Mouse (Mus musculus) adipocyte (in vitro differentiated cells): ENCODE measurements around the gene Olfr698.
"Not testable (repeated sequence)": the region's sequence is repeated elsewhere in the genome, so short reads cannot be mapped to it uniquely, and the experiment has no call there.

Experiments used
- DNase-seq: peaks from one replicate; pipeline ENCODE4 v3.0.0-alpha.2; 2016; ENCODE audit warnings: low spot score

Gene Olfr698

DNA sequence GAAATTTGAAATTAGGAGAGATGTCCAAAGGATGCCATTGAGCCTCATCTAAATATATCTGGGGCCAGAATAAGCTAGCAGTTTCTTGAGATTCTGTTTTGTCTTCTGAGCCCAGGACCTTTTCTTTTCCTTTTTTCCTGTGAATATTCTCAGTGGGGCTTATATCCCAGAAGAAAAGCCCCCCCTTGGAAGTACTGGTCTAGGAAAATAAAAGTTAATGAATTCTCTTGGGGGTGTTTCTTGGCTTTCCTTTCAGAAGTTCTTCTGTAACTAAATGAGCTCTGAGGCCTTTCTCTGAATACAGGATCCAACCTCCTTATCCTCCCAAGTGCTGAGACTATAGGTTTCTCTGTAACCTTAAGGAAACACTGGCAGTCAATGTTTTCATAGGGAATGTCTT lies at the start of gene Olfr698:
Gene Olfr698 (minus strand): TSS at position 101 of the 400 bp plus-strand sequence.
- no peak for DNase-seq

DNA sequence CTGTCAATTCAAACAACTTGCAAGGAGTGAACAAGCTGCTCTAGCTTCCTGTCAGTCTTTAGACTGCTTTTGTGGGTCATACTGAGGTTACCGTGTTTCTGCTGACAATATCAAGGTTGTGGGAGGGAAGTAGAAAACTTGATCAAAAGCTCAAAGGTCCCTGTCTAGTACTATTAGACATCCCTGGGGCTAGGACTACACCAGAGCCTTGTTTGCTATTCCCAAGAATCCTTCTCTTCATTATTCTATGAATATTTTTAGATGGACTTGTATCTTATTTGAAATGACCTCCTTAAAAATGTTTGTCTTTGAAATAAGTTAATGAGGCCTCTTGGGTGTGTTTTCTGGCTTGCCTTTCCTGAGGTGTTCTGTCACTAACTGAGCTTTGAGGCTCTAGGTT lies 37.9 kb upstream of the Olfr698 start, which contains the start of gene Olfr699:
Gene Olfr699 (minus strand): TSS at position 101 of the 400 bp plus-strand sequence.
- DNase-seq, result no peak

DNA sequence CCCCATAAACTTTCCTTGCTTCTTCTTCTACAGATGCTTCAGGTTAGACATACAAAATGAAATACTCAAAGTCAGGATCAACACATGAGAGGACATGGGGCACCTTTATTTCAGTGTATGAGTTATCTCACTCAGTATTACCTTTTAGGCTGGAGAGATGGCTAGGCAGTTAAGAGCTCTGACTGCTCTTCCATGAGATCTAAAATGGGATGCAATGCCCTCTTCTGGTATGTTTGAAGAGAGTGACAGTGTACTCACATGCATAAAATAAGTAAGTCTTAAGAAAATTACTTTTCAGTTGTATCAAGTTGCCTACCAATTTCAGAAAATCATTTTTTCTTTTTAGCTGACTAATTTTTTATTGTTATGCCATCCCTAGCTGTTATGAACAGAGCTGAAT lies 33.1 kb upstream of the Olfr698 start:
- no peak for DNase-seq

DNA sequence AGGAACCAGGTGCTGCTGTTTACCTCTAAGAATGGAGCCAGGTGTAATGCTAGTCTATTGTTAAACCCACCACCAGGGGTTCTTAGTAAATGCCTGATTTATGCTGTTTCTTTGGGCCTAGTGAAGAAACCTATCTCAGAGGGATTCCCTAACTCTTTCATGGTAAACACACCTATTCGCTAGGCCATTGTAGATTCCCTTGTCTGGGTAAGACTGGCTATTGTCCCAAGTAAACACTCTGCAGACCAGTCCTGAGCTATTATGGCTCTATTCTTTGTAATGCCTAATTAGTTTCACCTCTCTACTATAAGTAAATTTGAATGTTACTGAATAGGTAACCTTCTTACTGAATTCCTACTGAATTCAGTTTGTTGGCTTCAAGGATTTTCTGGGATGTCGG lies 5.8 kb upstream of the Olfr698 start:
- DNase-seq, result not testable (repeated sequence)

DNA sequence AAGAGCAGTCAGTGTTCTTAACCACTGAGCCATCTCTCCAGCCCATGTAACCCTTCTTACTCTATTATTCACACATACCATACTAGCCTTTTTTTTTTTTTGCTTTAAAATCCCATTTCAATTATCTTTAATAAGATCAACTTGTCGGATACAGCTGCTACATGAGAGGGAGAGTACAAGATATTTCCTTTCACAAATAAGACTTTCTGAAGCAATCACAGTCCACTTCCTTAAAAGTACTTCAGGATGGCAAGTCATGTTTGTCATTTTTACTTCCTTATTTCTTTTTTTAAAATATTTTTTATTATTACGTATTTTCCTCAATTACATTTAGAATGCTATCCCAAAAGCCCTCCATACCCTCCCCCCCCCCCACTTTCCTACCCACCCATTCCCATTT lies 3.6 kb upstream of the Olfr698 start:
- no peak for DNase-seq

DNA sequence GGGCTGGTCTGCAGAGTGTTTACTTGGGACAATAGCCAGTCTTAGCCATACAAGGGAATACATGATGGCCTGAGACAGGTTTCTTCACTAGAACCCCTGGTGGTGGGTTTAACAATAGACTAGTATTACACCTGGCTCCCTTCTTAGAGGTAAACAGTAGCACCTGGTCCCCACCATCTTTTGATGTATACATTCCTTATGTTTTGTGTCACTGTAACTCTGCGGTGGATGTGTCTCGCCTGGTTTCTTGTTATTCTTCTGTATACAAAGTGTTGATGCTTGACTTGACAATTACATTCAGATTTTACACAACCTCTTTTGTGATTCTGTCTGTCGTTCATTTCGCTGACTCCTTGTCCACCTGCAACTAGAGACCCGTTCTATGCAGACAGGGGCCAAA lies 9.4 kb downstream of the Olfr698 start:
- DNase-seq, result no peak

DNA sequence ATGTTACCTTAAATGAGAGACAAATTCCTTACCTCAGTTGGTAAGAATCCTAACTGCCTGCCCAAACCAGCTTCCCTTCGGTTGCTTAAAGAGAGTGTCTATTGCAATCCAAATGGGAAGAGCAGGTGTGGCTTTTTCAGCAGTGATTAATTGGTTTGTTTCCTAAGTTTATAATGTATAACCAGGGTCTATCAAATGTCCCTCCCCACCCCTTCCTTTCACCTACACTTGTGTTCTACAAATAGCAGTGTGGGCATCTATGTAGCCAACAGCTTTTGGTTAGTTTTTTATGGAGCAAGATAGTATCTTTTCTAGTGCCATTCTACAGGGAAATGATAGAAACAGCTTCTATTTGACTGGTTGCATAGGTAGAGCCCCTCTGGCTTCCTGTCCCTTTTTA lies 12.9 kb downstream of the Olfr698 start, which contains the start of gene Olfr697:
Gene Olfr697 (minus strand): TSS at position 101 of the 400 bp plus-strand sequence.
- no peak for DNase-seq

DNA sequence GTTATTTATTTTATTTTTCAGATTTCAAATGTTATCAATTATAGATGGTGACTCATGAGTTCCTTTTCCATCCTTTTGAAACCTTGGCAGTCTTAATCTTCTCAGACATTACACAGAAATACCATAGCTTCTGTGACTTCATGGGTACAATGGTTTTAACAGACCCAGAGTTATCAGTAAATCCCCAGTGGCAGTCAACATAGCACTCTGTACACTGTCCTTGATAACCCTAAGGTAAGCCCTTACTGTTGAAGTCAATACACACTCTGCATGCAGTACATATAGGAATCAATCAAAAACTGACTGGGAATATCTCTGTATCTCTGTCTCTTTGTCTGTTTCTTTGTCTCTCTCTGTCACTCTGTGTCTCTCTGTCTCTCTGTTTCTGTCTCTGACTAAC lies 18.2 kb downstream of the Olfr698 start:
- DNase-seq, result no peak

DNA sequence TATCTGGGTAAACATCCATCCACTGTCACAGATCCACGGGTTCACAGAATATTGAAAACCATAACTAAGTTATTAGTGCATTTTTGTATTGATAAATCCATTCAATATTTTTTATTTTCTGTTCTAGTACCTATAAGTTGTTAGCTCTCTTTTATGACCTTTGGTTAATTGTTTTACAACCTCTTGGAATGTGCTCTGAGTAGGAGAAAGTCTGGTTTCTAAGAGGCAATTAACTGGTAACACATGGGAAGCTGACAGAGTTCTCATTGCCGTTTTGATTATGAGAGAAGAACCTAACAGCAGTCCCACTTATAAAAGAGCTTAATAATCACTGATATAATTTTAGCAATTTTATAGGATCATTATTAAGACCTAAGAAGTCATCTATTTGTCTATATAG lies 21.5 kb downstream of the Olfr698 start:
- no peak for DNase-seq

DNA sequence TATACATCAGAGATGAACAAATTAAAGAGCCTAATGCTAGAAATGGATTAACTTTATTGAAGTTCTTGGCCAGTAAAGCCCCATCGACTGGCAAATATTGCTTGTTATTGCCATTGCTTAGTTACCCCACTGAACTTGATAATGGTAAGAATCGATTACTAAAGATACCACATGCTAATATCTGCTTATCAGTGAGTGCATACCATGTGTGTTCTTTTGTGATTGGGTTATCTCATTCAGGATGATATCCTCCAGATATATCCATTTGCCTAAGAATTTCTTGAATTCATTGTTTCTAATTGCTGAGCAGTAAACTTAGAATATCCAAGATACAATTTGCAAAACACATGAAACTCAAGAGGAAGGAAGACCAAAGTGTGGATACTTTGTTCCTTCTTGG lies 29.5 kb downstream of the Olfr698 start:
- not testable (repeated sequence) for DNase-seq

DNA sequence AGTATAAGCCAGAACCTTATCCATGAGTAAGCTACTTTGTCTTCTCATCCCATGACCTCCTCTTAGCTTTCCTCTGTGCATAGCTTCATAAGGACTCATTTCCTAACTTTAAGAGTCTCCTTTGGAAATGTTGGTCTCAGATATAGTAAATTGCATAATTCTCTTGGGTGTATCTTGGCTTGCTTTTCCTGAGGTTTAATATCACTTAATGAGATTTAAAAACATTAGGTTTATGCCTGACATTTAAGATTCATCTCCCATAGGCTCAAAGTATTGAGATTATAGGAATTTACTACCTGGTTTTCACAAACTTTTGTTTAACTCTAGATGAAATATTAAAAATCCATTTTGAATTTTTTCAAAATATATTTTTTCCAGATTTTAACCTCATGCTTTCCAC lies 38.9 kb downstream of the Olfr698 start, which contains the start of gene Olfr695:
Gene Olfr695 (minus strand): TSS at position 101 of the 400 bp plus-strand sequence.
- DNase-seq, result no peak

DNA sequence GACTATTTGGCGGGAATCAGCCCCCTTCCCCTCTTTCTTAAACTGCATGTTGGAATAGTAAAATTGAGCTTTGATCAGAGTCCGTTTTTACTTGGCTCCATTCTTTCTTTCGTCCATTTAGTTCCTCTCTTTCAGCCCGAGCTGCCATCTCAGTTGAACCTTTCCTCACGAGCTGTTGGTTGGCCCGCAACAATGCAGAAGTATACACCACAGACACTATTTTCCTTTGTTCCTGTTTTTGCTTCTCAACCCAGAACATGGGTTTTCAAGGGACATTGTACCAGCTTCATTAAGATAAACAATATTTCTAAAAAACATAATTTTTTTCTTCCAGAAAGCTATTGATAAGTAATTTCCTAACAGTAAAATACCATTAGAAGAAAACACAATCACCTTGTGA lies 43.7 kb downstream of the Olfr698 start:
- no peak for DNase-seq

DNA sequence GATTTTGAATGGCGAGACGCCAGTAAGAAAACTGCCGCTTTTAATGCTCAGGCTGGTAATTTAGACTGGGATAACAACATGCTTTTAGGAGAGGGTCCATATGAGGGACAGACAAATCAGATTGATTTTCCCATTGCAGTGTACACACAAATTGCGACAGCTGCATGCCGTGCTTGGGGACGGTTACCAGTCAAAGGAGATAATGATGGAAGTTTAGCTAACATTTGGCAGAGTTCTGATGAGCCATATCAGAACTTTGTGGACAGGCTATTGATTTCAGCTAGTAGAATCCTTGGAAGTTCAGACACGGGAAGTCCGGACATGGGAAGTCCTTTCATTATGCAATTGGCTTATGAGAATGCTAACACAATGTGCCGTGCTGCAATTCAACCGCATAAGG lies 47.5 kb downstream of the Olfr698 start:
- DNase-seq, result not testable (repeated sequence)
